Mouse (Mus musculus): Measurements from ENCODE around the gene Hand2. TPM values are rescaled to one million over a fixed set of nuclear protein-coding genes. Genes with fewer than 3 reads are reported as not detected.

The Hand2 gene
- total and polyA plus RNA-seq, 3 experiments: not detected

DNA sequence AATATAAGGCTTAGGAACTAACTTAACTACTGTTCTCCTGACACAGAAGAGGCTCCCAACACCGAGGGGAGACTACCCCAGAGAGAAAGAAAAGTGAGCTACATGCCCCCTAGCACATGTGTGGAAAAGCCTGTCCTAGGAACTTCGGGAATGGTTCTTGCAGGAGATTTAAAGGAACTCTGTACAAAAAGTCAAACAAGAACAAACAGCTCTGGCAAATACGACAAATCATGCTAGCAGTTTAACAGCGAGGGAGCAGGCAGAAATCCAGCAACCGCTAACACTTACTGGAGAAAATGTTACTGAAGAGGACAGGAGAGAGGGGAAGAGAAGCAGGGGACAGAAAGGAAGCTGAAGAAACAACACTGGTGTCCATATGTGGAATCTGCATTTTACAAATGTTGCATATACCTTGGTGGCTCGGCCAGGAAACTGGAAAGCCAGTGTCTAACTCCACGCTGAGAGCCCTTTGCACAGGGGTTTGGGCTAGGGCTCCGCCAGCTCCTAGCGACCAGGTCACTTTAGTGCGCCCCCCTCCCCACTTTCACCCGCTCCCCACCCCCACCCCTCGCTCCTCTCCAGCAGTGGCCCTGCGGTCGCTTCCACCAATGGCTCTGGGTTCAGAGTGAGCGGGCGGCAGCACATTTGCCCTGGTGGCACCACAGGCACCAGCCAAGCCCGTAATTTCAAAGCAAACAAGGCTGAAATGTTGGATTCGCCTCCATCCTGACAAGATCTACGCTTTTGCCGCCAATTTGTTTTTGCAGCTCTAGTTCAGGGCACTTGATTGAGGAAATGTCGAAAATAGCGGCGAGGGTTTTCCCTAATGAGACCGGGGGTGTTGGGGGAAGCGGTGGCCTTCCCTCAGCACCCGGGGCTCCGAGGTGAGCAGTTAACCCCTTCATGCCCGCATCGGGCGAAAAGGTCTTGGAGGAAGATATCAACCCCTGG is 8.5 kb upstream of the Hand2 start:
- Histone ChIP-seq H3K27me3 (ENCODE audit: control insufficient read depth in 1 of 2, insufficient read depth in 2 of 2, low read length in 2 of 2) (no peaks in the 10 kb centered on the region), H3K4me3 (ENCODE audit: control insufficient read depth in 1 of 2, insufficient read depth in 1 of 2, low read depth in 2 of 2, low read length in 2 of 2) (no peak overlapping the region), H3K9ac (ENCODE audit: control insufficient read depth, low read depth, low read length, poor library complexity, severe bottlenecking) (no peak overlapping the region), H3K9me3 (replicated peaks; ENCODE audit: insufficient read depth, low read length) (no peaks in the 10 kb centered on the region), H3K4me1 (ENCODE audit: control insufficient read depth in 1 of 2, insufficient read depth in 2 of 2, low read length in 2 of 2) (no peaks in the 10 kb centered on the region), H3K36me3 (ENCODE audit: control insufficient read depth in 1 of 2, insufficient read depth in 2 of 2, low read length in 2 of 2) (no peaks in the 10 kb centered on the region), H3K79me2 (ENCODE audit: control insufficient read depth, insufficient read depth, low read length, poor library complexity) (no peaks in the 10 kb centered on the region), H3K27ac (ENCODE audit: control insufficient read depth, low read depth, low read length) (no peak overlapping the region)
- TF ChIP-seq RAD21 (IDR thresholded peaks at IDR 0.05; ENCODE audit: low read depth, low read length): no peak
- no peak for TF ChIP-seq POLR2AphosphoS5 (IDR thresholded peaks at IDR 0.05; ENCODE audit: borderline replicate concordance, low read depth, low read length)
- TF ChIP-seq ZMIZ1 (IDR thresholded peaks at IDR 0.05; ENCODE audit: low read depth, low read length): no peak
- TF ChIP-seq GABPA (IDR thresholded peaks at IDR 0.05; ENCODE audit: low read depth, low read length): no peak
- TF ChIP-seq USF2 (IDR thresholded peaks at IDR 0.05; ENCODE audit: borderline replicate concordance in 1 of 2, insufficient read depth in 1 of 2, low read depth in 1 of 2, low read length in 2 of 2): no peak
- TF ChIP-seq CHD2 (IDR thresholded peaks at IDR 0.05; ENCODE audit: low read length): no peak
- no peak for DNase-seq (ENCODE audit: low read depth, low spot score)

DNA sequence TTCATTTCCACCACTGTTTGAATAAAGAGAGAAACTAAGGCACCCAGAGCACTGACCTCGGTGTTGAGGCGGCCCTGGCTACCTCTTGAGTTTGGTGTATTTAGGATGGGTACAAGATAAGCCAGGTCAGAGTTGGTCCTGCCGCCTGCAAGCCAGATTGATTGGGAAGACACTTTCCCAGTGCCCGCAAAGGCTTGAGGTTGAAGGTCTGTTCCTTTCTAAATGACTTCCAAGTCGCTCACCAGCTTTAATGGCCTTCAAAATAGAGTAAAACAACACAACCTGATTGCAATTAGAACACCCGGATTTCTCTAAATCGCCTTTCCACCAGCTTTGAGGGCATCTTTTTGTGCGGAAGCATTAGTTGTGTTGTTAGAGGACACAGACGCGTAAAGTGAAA is 7.2 kb upstream of the Hand2 start:
- H3K36me3 ChIP-seq (ENCODE audit: control insufficient read depth in 1 of 2, insufficient read depth in 2 of 2, low read length in 2 of 2): no peaks in the 10 kb centered on the region

More for the DNA sequence above, 7.2 kb upstream of the Hand2 start:
- no peaks in the 10 kb centered on the region for H3K4me1 ChIP-seq (ENCODE audit: control insufficient read depth in 1 of 2, insufficient read depth in 2 of 2, low read length in 2 of 2)
- no peak overlapping the region for H3K4me3 ChIP-seq (ENCODE audit: control insufficient read depth in 1 of 2, insufficient read depth in 1 of 2, low read depth in 2 of 2, low read length in 2 of 2)
- H3K27ac ChIP-seq (ENCODE audit: control insufficient read depth, low read depth, low read length): no peak overlapping the region
- TF ChIP-seq MEF2A (IDR thresholded peaks at IDR 0.05; ENCODE audit: extremely low read depth, insufficient replicate concordance, low read depth, low read length, poor library complexity, severe bottlenecking) (no peak), MYC (IDR thresholded peaks at IDR 0.05; ENCODE audit: low read depth, low read length) (no peak), MAFK (IDR thresholded peaks at IDR 0.05; ENCODE audit: borderline replicate concordance, low read depth, low read length) (no peak), E2F4 (IDR thresholded peaks at IDR 0.05; ENCODE audit: borderline replicate concordance, low read depth, low read length) (no peak), GABPA (IDR thresholded peaks at IDR 0.05; ENCODE audit: low read depth, low read length) (no peak), ZKSCAN1 (IDR thresholded peaks at IDR 0.05; ENCODE audit: low read depth, low read length) (no peak), CHD1 (IDR thresholded peaks at IDR 0.05; ENCODE audit: low read depth, low read length) (no peak), NELFE (IDR thresholded peaks at IDR 0.05; ENCODE audit: low read depth, low read length) (no peak), CHD2 (IDR thresholded peaks at IDR 0.05; ENCODE audit: low read length) (no peak), RCOR1 (IDR thresholded peaks at IDR 0.05; ENCODE audit: low read depth, low read length) (no peak), MAX (IDR thresholded peaks at IDR 0.05; ENCODE audit: low read length) (no peak), EP300 (IDR thresholded peaks at IDR 0.05; ENCODE audit: low read depth in 1 of 2, low read length in 2 of 2) (no peak), POLR2AphosphoS2 (IDR thresholded peaks at IDR 0.05; ENCODE audit: low read length) (no peak), TBP (IDR thresholded peaks at IDR 0.05; ENCODE audit: low read depth, low read length) (no peak), TAL1 (IDR thresholded peaks at IDR 0.05; ENCODE audit: low read length) (no peak), ETS1 (IDR thresholded peaks at IDR 0.05; ENCODE audit: low read depth, low read length) (no peak), SIN3A (IDR thresholded peaks at IDR 0.05; ENCODE audit: low read length) (no peak), NRF1 (IDR thresholded peaks at IDR 0.05; ENCODE audit: insufficient read depth, low read depth, low read length, poor library complexity, severe bottlenecking) (no peak), ELF1 (IDR thresholded peaks at IDR 0.05; ENCODE audit: low read depth, low read length) (no peak)
- H3K9me3 ChIP-seq (replicated peaks; ENCODE audit: insufficient read depth, low read length): no peaks in the 10 kb centered on the region
- H3K9ac ChIP-seq (ENCODE audit: control insufficient read depth, low read depth, low read length, poor library complexity, severe bottlenecking): no peak overlapping the region
- H3K79me2 ChIP-seq (ENCODE audit: control insufficient read depth, insufficient read depth, low read length, poor library complexity): no peaks in the 10 kb centered on the region
- DNase-seq (ENCODE audit: low read depth, low spot score): no peak
- H3K27me3 ChIP-seq (ENCODE audit: control insufficient read depth in 1 of 2, insufficient read depth in 2 of 2, low read length in 2 of 2): no peaks in the 10 kb centered on the region
